Mouse (Mus musculus) heart, adult 2 months (tissue): ENCODE measurements around the gene Bcl9l. TPM values are rescaled to one million over a fixed set of nuclear protein-coding genes. Genes with fewer than 3 reads are reported as not detected.

Experiments used
- DNase-seq, 2 experiments: peaks; one replicate each; pipeline ENCODE4 v3.0.0; 2021
- H3K27ac ChIP-seq: fragments of 200-600 bp; 2 replicates; pipeline ENCODE4 v1.8.1; 2022
- H3K27me3 ChIP-seq: fragments of 200-500 bp; 2 replicates; pipeline ENCODE4 v1.6.1; 2012; ENCODE audit warnings: mild to moderate bottlenecking, low read length, inconsistent platforms, mixed read lengths; ENCODE audit not compliant: control insufficient read depth, insufficient read depth
- H3K36me3 ChIP-seq: fragments of 200-500 bp; 2 replicates; pipeline ENCODE4 v1.6.1; 2012; ENCODE audit warnings: low read length, inconsistent platforms; ENCODE audit not compliant: control insufficient read depth, insufficient read depth
- H3K4me1 ChIP-seq: fragments of 200-500 bp; 2 replicates; pipeline ENCODE4 v1.6.1; 2011; ENCODE audit warnings: low read length; ENCODE audit not compliant: control insufficient read depth, insufficient read depth
- H3K4me3 ChIP-seq: fragments of 200-600 bp; 2 replicates; pipeline ENCODE4 v1.8.1; 2022
- H3K79me2 ChIP-seq: fragments of 200-500 bp; replicated peaks from 2 replicates; pipeline ENCODE4 v1.6.1; 2012; ENCODE audit warnings: mild to moderate bottlenecking, inconsistent platforms, low read length, moderate library complexity, mixed read lengths; ENCODE audit not compliant: control insufficient read depth, insufficient read depth
- H3K9ac ChIP-seq: fragments of 200-500 bp; 2 replicates; pipeline ENCODE4 v1.6.1; 2012; ENCODE audit warnings: low read depth, mild to moderate bottlenecking, control low read depth, inconsistent platforms, low read length, mixed read lengths
- CTCF ChIP-seq: fragments of 200-600 bp; IDR thresholded peaks from 2 replicates; pipeline ENCODE4 v1.8.1; 2022; ENCODE audit warnings: antibody characterized with exemption, mild to moderate bottlenecking, moderate library complexity
- EP300 ChIP-seq: fragments of 200-500 bp; IDR thresholded peaks from 2 replicates; pipeline ENCODE4 v1.6.1; 2011; ENCODE audit warnings: low read depth, low read length, control low read depth; ENCODE audit not compliant: insufficient read depth
- POLR2A ChIP-seq: fragments of 200-500 bp; IDR thresholded peaks from 2 replicates; pipeline ENCODE4 v1.6.1; 2011; ENCODE audit warnings: mild to moderate bottlenecking, low read depth, low read length, control low read depth; ENCODE audit not compliant: insufficient read depth
- WGBS: fragments of 180-500 bp; shearing (Covaris S2); methylation state at CpG from one replicate; pipeline ENCODE4 v1.1.7; 2018; 5-methylcytosine and 5-hydroxymethylcytosine counted together
- intact Hi-C: fragments of 180-260 bp; cut with DNase I; formaldehyde crosslinking; loops from one replicate; pipeline ENCODE4 v1.15.1; 2025
- polyA plus RNA-seq: library from polyadenylated mRNA; depleted of rRNA; stranded (reverse); fragments of >200 nt; gene quantifications from 2 replicates; pipeline ENCODE4 v1.2.3, GENCODE M21; 2012
- total RNA-seq, 2 experiments: library from RNA; stranded (reverse); gene quantifications; 2 replicates each; pipeline ENCODE4 v1.2.3; 2021

Bcl9l gene
- total and polyA plus RNA-seq, 3 experiments, result 21.5 to 58.7 (median 44.5) TPM

GRCm38 (mm10) chr9:44485105-44485515 is 2.5 kb downstream of the Bcl9l start:
- Histone ChIP-seq H3K36me3 (peaks cover 2% of the 10 kb centered on the region; the same call in 1 of the 2 replicates), H3K27ac (peak overlapping the region; percentile 93), H3K79me2 (no peaks in the 10 kb centered on the region), H3K4me3 (peak overlapping the region; percentile 75), H3K27me3 (no peaks in the 10 kb centered on the region), H3K9ac (peak overlapping the region; percentile 55), H3K4me1 (peaks cover 39% of the 10 kb centered on the region)
- DNase-seq, result peak in 1 of 2 experiments; percentile 31
- intact Hi-C loops, result loop anchor here (5.0 to 10.0 kb wide), 2 partner anchors 247 to 400 kb away; no protein-coding TSS in a partner anchor
- no peak for TF ChIP-seq POLR2A
- no peak for TF ChIP-seq EP300
- no peak for TF ChIP-seq CTCF
- WGBS, result 45% methylated on average over 6 of the region's 6 CpGs

GRCm38 (mm10) chr9:44485516-44486161 is 3.0 kb downstream of the Bcl9l start:
- 39% methylated on average over 14 of the region's 14 CpGs for WGBS
- intact Hi-C loops, result loop anchor here (5.0 to 10.0 kb wide), 2 partner anchors 247 to 401 kb away; no protein-coding TSS in a partner anchor
- peaks cover 40% of the 10 kb centered on the region for H3K4me1 ChIP-seq

GRCm38 (mm10) chr9:44486335-44486734 is 3.7 kb downstream of the Bcl9l start:
- TF ChIP-seq CTCF (no peak), POLR2A (no peak; the same call in 1 of the 2 replicates), EP300 (no peak)
- peak; percentile 61 to 71 for DNase-seq
- peaks cover 41% of the 10 kb centered on the region for H3K4me1 ChIP-seq
- peak overlapping the region; percentile 63 for H3K9ac ChIP-seq
- no peaks in the 10 kb centered on the region for H3K79me2 ChIP-seq
- H3K27me3 ChIP-seq, result no peaks in the 10 kb centered on the region
- peak overlapping the region; percentile 75 for H3K4me3 ChIP-seq
- H3K36me3 ChIP-seq, result peaks cover 2% of the 10 kb centered on the region; the same call in 1 of the 2 replicates
- peak overlapping the region; percentile 93 for H3K27ac ChIP-seq
- intact Hi-C loops, result loop anchor here (5.0 to 10.0 kb wide), 2 partner anchors 246 to 402 kb away; no protein-coding TSS in a partner anchor
- WGBS, result 10% methylated on average over 3 of the region's 3 CpGs

More at GRCm38 (mm10) chr9:44485516-44486161, 3.0 kb downstream of the Bcl9l start:
- H3K27ac ChIP-seq, result peak overlapping the region; percentile 93
- H3K27me3 ChIP-seq, result no peaks in the 10 kb centered on the region
- peak overlapping the region; percentile 55 for H3K9ac ChIP-seq
- DNase-seq, result peak; percentile 50 to 57
- peaks cover 2% of the 10 kb centered on the region; the same call in 1 of the 2 replicates for H3K36me3 ChIP-seq
- no peak for TF ChIP-seq CTCF
- no peak for TF ChIP-seq POLR2A
- no peak for TF ChIP-seq EP300
- H3K79me2 ChIP-seq, result no peaks in the 10 kb centered on the region
- H3K4me3 ChIP-seq, result peak overlapping the region; percentile 75

GRCm38 (mm10) chr9:44486741-44487421 is 4.3 kb downstream of the Bcl9l start:
- peak; percentile 77 to 79 for DNase-seq
- H3K4me1 ChIP-seq, result peaks cover 42% of the 10 kb centered on the region
- H3K27ac ChIP-seq, result peak overlapping the region; percentile 93
- peaks cover 2% of the 10 kb centered on the region; the same call in 1 of the 2 replicates for H3K36me3 ChIP-seq
- TF ChIP-seq POLR2A (peak; percentile 61), CTCF (no peak)
- 2% methylated on average over 15 of the region's 15 CpGs for WGBS
- peak overlapping the region; percentile 50 for H3K4me3 ChIP-seq
- no peaks in the 10 kb centered on the region for H3K79me2 ChIP-seq
- no peaks in the 10 kb centered on the region for H3K27me3 ChIP-seq
- H3K9ac ChIP-seq, result peak overlapping the region; percentile 63
- intact Hi-C loops, result loop anchor here (1.0 to 10.0 kb wide), 3 partner anchors 11 to 402 kb away; no protein-coding TSS in a partner anchor

- peaks cover 43% of the 10 kb centered on the region for H3K4me1 ChIP-seq
- 8% methylated on average over 7 of the region's 7 CpGs for WGBS
- H3K4me3 ChIP-seq, result peak overlapping the region; percentile 50
- peak overlapping the region; percentile 12; the same call in 1 of the 2 replicates for H3K9ac ChIP-seq
- intact Hi-C loops, result loop anchor here (1.0 to 10.0 kb wide), 3 partner anchors 11 to 403 kb away; no protein-coding TSS in a partner anchor
- DNase-seq, result peak; percentile 86 to 92
- peak overlapping the region; percentile 93 for H3K27ac ChIP-seq
- H3K27me3 ChIP-seq, result no peaks in the 10 kb centered on the region
- no peak for TF ChIP-seq CTCF
- peak; percentile 27 for TF ChIP-seq POLR2A
- TF ChIP-seq EP300, result peak; percentile 95
- H3K79me2 ChIP-seq, result no peaks in the 10 kb centered on the region
- peaks cover 2% of the 10 kb centered on the region; the same call in 1 of the 2 replicates for H3K36me3 ChIP-seq
Observed at GRCm38 (mm10) chr9:44487441-44487840, 4.8 kb downstream of the Bcl9l start.
